Mouse (Mus musculus) CD8-positive naive resting alpha-beta T cell, adult 2 months (primary cell): ENCODE measurements around the gene Dmrtb1.

Source experiments
- DNase-seq, 2 experiments: peaks; one replicate each; pipeline ENCODE4 v3.0.0; 2022; ENCODE audit warnings: low read depth in 2 of 2, low spot score in 2 of 2

The Dmrtb1 gene

GRCm38 (mm10) chr4:107684130-107684529 is at the start of gene Dmrtb1:
TSS of gene Dmrtb1 (minus strand) at chr4:107684230.
- DNase-seq: no peak

DNA sequence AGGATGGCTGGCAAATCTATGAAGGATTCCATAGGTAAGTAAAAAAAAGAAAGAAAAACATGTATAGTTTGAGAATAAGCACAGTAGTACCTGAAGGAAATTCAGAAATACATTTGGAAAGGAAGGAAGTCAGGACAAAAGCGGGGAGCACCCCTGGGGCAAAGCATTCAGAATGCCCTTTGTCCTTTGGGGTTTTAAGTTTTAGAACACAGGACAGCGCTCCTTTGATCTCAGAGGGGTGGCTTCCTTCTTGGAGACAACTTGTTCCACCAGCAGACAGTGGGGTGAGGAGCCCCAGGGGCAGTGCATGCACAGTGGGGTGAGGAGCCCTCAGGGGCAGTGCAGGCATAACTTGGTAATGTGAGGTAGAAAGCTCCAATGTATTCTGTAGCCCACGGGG is 49.6 kb upstream of the Dmrtb1 start:
- no peak for DNase-seq

- DNase-seq: no peak
Observed at GRCm38 (mm10) chr4:107732624-107733023, 48.6 kb upstream of the Dmrtb1 start.

GRCm38 (mm10) chr4:107732182-107732581 is 48.2 kb upstream of the Dmrtb1 start:
- DNase-seq: no peak

DNA sequence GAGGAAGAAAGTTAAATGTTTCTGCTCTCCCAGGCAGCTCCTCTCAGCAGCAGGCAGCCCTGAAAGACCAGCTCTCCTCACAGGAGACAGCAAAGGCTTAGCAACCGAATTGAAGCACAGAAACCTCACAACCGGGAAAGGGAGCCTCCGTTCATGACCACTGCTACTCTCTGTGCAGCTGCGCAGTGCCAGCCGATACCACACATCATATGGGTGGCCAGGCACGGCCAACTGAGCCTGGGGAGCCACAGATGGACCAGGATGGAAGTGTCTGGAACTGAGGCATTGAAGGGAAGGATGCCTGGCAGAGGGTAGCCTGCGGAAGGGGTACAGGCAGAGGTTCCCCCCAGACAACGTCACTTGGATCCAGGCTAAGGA is 47.0 kb upstream of the Dmrtb1 start:
- DNase-seq: no peak

DNA sequence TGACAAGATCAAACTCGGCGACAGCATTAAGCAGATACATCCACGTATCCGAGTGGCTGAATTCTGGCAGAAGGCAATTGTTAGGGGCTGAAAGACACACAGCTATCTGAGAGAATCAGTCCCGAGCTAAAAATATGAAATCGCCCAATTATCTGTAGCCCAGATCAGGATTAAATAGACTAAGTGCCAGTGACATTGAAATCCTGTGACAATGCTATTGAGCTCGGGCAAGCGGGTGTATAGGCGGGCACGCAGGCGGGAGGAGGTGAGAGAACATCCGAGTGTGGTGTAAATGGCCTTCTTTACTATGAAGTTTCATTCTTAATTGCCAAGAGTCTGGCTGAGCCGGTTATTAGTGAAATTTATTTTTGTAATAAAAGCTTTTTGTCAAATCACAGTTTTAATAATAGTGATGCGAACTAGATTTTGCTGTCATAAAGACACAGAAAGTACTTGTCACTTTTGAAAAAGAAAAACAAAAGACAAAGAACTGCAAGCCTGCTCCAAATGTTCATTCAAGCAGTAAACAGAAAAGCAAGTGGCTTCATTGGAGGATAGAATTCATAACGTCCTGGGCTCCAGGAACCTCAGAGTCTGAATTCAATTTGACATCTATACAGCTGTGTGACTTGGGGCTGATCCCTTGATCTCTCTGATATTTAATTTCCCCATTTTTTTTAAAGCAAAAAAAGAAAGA is 46.5 kb upstream of the Dmrtb1 start:
- DNase-seq: no peak

DNA sequence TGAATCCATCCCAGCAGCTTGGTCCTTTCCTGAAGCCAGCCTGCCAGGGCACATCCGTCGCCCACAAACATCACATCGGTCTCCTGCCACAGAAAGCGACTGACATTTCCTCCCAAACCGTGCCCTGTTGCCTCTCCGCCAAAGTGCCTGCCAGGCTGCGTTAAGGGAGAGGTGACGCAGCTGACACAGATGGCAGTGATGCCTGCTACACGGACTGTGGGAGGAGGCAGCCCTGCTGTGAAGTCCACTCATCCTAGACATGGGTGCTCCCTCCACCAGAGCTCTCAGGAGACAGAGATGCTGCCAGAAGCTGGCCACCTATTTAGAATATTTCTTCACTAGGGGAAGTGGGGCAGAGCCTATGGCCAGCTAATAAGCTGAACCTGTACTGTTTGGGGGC is 41.4 kb upstream of the Dmrtb1 start:
- no peak for DNase-seq

DNA sequence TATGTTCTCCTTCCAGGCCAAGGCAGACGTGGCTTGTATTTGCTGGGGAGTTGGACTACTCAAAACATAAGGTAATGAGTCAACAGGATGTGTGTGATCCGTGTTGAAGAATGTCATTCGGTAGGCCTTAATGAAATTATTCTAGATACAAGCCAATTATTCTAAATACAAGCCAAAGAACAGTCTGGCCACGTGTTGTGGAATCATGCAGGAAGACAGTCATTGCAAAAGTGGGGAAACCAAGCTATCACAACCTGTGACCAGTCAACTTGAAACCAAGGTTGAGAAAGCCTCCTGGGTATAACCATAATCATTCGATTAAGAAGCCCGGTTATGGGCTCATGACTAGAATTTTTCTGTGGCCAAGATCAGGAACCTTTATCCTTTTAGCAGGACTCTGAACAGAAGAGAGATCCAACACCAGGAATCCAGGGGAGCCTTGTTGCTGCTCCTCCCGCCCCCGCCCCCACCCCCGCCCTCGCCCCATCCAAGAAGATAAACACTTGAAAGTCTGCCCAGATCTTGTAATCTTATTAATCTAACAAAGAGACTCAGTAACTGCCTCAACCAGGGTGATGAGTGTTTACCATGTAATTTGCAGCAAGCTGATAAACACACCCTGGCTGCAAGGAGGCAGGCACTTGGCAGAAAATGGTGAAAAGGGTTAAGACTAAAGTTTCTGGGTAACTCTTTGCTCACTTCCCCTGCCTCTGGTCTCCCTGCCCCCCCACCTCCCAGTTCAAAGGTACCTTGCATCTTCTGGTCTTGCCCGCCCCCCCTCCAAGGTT is 36.2 kb upstream of the Dmrtb1 start:
- DNase-seq: no peak

- DNase-seq: no peak
Observed at GRCm38 (mm10) chr4:107719161-107719560, 35.1 kb upstream of the Dmrtb1 start.

DNA sequence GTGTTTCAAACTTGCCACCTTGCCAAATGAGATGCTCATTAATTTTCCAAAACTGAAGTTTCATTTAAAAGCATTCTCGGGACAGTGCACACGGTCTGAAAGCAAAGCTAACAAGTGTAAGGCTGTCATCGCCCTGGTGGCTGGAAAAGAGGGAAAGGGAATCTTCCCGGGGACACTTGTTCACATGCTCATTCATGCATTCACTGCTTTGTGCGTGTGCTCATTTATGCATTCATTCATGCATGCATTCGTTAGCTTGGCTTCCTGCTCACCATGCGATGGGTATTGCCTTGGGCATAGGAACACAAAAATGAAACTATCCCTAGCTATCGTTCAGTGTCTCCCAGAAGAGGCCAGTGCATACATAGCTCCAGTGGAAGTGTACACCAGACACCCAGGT is 34.7 kb upstream of the Dmrtb1 start:
- DNase-seq: no peak

GRCm38 (mm10) chr4:107717718-107718313 is 33.8 kb upstream of the Dmrtb1 start:
- DNase-seq: no peak

DNA sequence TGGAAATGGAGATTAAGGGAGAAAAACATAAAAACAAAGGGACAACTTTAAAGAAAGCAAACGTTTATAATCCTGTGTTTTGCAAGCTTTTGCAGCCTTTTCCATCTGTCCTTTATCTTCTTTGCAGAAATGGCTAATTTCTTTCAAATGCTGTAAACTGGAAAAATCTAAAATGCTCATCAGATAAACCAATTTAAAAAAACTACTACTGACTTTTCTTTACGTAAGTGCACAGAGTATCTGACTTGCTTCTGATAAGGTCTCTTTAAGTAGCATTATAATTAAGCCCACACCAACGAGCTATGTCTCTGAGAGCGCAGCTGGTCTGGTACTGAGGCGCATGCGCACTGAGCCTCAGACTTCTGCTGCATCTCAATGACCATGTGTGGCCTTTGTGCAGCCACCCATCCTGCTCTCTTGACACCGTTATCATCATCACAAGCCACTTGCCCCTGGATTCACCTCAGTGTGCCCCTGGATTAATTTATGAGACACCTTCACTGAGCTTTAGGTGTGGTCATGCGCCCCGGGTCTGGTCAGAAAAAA is 32.8 kb upstream of the Dmrtb1 start:
- DNase-seq: no peak

DNA sequence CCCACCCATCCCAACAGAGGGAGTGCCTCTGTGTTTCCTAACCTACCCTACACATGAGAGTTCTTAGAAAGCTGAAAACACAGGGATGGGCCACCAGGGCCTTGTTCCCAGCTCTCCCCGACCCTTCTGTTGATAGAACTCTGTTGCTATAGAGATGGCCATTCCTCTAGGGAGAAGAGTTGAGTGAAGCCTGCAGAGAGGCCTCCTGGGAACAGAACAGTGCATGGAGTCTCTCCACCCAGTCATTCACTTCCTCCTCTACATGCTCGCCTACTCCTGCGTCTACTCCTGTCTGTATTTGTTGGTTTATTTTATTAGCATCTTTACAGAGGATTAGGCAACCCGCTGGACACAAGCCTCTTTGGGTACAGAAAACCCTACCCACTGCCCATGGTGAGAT is 22.9 kb upstream of the Dmrtb1 start:
- no peak for DNase-seq

GRCm38 (mm10) chr4:107704185-107704584 is 20.2 kb upstream of the Dmrtb1 start:
- DNase-seq: peak in 1 of 2 experiments; percentile 14

GRCm38 (mm10) chr4:107701679-107702078 is 17.6 kb upstream of the Dmrtb1 start:
- no peak for DNase-seq

DNA sequence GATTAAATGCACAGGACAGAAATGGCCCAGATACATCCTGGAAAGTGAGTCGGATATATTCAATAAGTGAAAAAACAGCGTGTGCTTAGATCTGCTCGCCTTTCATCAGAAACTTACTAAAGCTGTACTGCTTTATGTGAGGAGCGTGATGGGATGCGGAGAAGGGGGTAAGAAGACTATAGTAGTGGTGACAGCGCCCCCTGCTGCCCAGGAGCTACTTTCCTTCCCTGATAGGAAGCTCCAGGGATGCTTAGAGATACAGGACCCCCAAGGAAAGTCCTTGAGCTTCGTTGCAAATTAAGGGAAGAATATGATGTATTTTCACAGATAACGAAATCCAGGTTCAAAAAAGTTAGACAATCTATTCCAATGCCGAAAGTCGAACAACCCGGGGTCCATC is 17.1 kb upstream of the Dmrtb1 start:
- no peak for DNase-seq

- no peak for DNase-seq
Observed at GRCm38 (mm10) chr4:107699271-107699670, 15.2 kb upstream of the Dmrtb1 start.

GRCm38 (mm10) chr4:107693816-107694215 is 9.8 kb upstream of the Dmrtb1 start:
- DNase-seq: no peak

GRCm38 (mm10) chr4:107688213-107688612 is 4.2 kb upstream of the Dmrtb1 start:
- no peak for DNase-seq

DNA sequence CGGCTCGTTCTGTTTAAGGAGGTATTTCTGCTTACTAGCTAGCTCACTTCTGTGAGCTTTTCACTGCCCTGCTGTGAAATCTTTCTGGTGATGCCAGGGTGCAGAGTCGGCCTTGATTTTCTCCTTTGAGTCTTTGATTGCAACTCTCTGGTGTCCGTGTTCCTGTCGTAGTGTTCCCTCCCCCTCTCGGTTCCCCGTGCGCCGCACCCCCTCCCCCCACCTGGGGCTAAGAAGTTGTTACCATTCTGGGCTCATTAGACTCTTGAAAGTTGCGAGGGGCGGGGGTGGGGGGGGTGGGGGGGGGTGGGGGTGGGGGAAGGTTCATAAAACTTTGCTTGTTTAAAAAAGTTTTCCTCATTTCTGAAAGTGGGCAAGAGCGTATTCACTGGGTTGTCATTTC is 3.1 kb upstream of the Dmrtb1 start:
- DNase-seq: no peak

- no peak for DNase-seq
Observed at GRCm38 (mm10) chr4:107683006-107683756, 849 bp downstream of the Dmrtb1 start.
